Mouse (Mus musculus) lung, postnatal 10 days (tissue): ENCODE data around the gene Rab42.

ENCODE experiments used
- DNase-seq: peaks from one replicate; pipeline ENCODE4 v3.0.0; 2021

Gene Rab42

GRCm38 (mm10) chr4:132302939-132303479 is at the start of gene Rab42:
Rab42 (minus strand) TSS chr4:132303385.
- peak; percentile 71 for DNase-seq

DNA sequence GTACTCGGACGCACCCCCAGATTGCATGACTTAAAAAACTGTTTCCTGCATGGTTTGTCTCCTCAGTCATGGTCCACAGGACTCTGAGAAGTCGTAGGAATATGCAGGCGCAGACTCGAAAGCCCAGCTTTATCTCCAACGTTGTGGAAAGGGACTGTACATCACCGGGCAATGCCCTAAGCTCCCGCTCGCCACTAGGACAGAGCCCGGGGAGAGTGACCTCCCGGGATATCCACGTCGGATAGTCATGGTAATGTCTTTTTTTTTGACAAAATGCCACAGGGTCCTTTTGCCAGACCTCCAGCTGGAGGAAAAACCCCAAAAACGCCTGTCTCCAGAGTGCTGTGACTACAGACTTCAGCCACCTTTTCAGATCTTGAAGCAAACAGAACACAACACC is 49.6 kb upstream of the Rab42 start:
- DNase-seq, result peak; percentile 32

DNA sequence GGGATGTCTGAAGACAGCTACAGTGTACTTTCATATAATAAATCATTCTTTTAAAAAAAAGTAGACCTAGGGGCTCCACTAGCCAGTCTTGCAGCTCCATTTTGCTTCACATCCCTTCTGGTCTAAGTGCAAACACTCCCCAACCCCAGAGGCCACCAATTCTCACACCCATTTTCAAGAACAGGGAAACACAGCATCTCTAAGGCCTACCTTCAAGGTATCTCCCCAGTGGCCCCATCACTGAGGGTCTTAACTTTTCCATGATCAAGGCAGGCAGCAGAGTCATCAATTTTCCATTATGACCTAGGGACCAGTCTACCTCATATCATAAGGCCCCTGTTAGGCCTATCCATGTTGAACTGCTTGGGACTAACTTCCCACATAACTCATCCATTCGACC is 48.2 kb upstream of the Rab42 start:
- no peak for DNase-seq

DNA sequence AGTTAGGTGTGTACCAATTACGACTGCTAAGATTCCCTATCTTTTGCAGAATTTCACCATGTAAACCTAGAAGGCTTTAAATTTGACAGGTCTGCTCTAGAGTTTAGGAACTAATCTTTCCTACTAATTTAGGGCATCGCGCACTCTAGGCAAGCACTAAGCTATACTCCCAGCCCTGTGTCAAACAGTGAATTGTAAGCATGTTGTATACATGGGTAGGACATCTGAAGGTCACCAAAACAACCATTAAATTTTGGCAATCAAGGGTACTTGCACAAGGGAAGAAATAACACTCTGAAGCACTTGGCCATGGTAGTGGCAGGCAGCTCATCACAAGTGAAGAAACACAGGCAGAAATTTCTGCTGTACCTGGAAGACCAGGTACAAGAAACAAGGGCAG is 47.7 kb upstream of the Rab42 start:
- no peak for DNase-seq

DNA sequence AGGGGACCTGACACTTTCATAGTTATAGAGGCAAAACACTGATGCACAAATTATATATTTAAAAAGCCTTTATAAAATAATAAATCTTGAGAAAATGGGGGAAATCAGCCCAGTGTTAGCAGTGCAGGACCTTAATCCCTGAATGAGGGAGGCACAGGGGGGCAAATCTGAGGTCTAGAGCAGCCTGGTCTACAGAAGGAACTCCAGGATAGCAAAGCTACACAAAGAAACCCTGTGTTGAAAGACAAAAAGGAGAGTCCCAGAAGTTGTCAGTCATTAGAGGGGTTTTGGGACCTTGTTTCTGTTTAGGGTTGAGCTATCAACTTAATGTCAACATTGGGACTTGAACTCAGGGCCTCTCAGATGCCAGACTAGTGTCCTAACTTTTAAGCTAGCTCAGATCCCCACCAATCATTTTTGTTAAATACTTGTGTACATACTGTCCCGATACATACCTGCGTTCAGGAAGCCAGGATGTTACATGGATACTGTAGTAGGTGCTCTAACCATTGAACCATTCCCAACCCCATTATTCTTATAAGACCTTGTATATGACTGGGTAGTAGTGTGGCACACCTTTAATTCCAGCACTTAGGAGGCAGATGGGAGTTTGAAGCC is 47.0 kb upstream of the Rab42 start:
- no peak for DNase-seq

- no peak for DNase-seq
Measured at GRCm38 (mm10) chr4:132349495-132350122, 46.4 kb upstream of the Rab42 start.

GRCm38 (mm10) chr4:132346661-132347060 is 43.5 kb upstream of the Rab42 start:
- DNase-seq, result no peak

GRCm38 (mm10) chr4:132346261-132346660 is 43.1 kb upstream of the Rab42 start:
- no peak for DNase-seq

GRCm38 (mm10) chr4:132345843-132346212 is 42.6 kb upstream of the Rab42 start:
- DNase-seq, result no peak

DNA sequence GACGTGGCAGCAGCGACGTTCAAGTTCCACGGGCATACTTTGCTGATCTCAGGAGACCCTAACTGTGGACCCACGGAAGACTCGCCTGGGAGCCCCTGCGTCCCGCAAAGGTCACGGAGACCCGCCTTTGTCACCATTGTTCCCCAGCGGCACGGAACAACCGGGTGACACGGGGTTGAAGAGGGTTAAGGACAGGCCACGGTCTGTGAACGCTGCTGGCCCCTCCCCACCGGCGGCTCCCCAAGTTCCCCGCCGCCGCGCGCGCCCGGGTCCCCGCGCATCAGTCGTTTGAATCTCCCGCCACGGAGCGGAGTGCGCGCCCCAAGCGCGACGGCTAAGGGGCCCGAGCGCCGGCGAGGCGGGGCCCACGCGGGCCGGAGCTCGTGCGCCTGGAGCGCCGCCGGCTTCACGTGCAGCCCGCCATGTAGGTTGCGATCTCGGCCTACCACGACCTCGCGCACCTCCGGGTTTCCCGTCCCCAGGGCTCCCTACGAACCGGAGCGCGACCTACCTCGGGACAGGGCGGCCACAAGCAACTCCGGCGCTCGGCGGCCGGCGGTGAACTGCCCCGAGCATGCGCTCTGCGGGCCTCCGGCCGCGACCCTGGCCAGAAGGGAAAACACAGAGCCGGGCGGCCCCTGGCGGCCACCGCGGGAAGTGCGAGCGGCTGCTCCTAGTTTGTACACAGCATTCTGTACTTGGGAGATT is 42.1 kb upstream of the Rab42 start:
- peak; percentile 96 for DNase-seq

DNA sequence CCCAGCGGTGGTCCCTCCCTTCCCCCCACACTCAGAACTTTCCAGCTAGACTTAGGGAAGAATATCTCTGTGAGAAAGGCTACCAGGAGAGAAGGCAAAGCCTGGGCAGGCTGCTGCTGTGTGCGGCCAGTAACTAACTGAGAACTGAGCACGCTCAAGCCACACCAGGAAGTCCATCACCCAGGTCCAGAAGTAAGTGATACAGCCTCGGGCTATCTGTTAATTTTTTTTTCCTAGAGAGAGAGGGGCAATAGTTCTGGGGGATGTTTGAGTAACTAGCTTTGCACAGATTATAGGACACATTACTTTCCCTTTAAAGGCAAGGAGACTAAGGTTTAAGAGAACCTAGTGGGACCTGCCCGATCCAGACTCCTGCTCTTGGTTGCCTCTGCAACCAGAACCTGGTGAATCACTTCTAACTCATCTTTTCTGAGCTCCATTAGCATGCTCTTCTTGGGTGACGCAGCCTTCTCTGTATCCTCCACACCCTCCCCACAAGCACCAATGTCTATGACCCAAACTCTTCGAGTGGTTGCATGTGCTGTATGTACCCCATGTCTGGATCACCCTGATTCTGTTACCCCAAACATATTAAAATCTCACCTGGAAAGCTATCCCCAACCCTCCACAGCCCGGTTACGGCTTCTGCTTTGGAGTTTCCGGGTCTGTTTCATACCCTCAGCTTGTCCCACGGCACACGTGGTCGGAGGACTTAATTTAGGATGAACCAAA is 41.4 kb upstream of the Rab42 start:
- no peak for DNase-seq

DNA sequence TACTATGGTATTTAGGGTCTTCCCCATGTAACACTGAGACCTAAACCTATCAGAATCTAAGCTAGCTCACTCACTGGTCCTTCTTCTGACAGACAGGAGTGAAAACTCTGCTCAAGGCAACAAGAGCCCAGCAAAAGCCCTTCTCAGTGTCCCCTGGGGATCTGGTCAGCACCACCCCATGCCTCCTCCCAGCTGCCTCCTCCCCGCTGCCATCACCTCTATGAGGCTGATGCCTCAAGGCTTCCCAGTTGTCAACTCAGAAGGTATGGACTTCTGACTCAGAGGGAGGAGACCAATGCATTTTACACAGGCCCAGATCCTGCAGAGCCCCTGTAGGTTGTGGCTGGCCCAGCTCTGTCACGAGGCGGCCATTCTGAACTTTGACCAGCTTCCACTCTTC is 38.3 kb upstream of the Rab42 start:
- no peak for DNase-seq

- DNase-seq, result peak; percentile 29
Measured at GRCm38 (mm10) chr4:132338943-132339342, 35.8 kb upstream of the Rab42 start.

- no peak for DNase-seq
Measured at GRCm38 (mm10) chr4:132332880-132333279, 29.7 kb upstream of the Rab42 start.

- DNase-seq, result no peak
Measured at GRCm38 (mm10) chr4:132331960-132332359, 28.8 kb upstream of the Rab42 start.

DNA sequence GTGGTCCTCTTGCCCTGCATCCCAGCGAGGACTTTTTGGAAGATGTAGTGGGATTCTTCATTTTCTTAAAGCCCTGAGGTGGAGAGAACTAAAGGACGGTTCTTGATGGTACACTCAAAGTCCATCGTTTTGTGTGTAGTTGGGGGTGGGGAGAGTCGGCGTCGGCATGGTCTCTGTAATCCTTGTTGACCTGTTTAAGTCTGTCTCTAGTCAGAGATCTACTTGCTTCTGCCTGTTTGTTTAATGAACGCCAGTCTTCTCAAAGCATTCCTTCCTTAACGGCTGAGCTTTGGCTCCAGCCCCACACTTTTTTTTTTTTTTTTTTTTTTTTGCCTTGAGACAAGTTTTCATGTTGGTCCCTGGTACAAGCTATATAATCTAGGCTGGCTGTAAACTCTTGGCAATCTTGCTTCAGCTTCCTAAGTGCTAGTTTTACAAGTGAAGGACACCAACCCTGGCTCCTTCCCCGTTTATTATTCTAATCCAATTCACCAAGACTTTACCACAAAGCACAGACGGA is 26.7 kb upstream of the Rab42 start:
- no peak for DNase-seq

DNA sequence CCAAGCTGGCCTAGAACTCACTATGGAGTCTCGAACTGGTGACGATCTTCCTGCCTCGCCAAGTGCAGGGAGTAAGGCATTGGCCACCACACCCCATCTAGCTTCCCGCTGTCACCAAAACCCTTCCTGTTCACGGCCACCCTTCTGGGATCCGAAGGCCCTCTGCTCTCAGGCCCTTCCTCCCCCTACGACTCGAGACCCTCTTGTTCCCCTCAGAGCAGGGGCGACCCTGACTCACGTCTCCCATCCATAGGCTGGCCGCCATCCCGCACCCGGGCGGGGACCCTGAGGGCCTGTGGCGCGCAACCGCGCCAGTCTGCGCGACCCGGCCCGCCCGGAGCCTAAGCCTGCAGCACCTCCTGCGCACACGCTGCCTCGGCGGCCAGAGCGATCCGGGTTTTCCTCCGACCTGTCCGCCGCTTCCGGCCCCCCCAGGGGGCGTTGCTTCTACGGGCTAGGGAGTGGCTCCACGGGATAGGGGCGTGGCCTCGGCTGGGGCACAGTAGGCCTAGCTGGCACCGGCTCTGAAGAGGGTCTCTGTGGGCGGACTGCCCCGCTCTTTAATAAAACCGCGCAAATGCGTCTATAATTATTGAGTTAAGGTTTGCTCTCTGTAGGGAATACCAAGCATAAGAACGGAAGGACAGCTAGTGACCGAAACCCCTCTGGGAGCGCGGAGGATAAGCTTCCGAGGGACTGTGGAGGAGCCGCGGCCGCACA is 26.1 kb upstream of the Rab42 start, which contains the start of gene Trnau1ap:
Trnau1ap (minus strand) TSS at position 424 of the 720 bp plus-strand sequence.
- DNase-seq, result peak; percentile 95

DNA sequence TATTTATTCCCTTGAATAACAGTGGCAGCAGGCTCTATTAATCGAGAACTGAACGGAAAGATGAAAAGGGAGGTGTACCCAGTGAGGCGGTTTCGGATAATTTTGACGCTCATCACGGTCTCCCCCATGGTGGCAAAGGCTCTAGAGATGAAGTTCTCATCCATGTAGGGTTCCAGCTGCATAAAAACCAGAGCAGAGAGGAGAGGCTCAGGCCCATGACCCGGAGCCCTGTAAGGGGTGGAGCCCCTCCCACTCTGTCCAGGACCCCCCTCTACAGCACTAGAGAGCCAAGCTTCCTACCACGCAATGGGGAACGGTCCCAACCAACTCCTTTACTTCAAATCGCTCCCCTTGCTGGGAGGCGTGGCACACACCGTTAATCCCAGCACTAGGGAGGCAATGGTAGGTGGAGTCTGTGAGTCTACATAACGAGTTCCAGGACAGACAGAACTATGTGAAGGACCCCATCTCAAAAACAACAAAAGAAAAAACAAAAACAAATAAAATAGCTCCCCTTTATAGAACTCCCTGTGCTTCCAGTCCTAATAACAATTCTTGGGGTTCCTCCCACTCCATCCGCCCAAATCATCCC is 25.3 kb upstream of the Rab42 start:
- DNase-seq, result no peak

DNA sequence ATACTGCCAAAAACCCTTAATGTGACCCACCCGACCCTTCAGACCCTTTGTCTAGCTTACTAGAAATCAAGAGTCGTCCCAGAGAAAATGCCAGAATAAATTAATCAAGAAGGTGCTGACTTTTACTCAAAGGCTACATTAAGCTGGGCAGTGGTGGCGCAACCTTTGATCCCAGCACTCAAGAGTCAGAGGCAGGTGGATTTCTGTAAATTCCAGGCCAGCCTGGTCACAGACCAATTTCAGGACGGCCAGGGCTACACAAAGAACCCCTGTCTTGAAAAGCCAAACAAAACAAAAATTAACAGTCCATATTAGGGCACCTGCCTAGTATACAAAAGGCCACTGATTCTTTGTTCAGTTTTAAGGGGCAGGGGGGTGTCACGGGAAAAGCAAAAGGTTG is 23.3 kb upstream of the Rab42 start:
- no peak for DNase-seq

DNA sequence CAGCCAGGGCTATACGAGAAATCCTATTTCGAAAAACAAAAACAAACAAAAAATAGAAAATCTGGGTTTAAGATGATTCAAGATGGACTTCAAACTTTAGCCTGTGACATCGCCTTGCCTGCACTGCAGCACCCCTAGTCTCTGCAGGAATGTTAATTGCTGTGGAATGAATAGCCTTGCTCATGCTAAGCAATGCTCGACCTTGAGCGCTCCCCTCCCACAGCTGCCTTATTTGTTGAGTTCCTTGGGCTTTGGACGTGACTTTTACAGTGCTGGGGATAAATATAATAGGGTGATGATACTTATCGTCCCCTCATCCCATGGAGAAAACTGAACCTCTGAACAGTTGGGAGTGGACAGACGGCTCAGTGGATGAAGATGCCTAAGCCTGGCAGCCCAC is 12.5 kb upstream of the Rab42 start:
- DNase-seq, result no peak

DNA sequence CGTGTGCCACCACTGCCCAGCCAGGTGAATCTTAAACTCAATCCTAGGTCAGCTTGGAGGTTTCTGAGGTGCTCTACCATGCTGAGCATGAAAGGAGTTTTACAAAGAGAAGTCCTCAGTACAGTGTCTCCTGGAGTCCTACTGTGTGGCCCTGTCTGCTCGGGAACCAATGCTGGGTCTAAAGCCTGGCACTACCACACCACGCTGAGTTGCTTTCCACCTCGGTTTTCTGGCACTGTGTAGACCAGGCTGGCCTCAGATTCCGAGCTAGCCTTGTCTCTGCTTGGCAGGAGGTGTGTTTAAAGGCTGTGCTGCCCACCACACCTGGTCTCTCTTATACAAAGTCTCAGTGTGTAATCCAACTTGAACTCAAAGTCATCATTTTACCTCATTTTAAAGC is 9.4 kb upstream of the Rab42 start:
- DNase-seq, result no peak

DNA sequence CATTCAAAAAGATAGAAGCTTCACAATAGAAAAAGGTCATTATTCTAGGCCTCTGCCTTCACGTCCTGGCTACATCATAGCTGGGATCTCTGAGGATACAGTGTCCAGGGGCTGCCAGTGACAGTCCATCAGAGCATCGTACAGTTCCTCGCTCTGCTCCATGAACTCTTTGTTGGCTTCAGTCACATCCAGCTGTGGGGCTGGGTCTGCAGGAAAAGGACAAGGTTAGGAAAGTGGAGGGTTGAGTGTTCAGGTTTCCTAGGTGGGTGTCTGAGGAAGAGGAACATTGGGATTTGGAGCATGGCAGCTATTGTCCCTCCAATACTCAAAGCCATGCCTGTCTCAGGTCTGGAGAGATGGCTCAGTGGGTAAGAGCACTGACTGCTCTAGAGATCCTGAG is 8.6 kb upstream of the Rab42 start:
- no peak for DNase-seq
